Mouse (Mus musculus) spleen, postnatal 36 days (tissue): Measurements from ENCODE around the gene Timm22.
A peak's percentile ranks its signal among the peaks of the same experiment; 100 is the strongest.

Experiments
- DNase-seq, 2 experiments: peaks; one replicate each; pipeline ENCODE4 v3.0.0; 2022; ENCODE audit warnings: low spot score in 2 of 2, mixed read lengths in 1 of 2

The Timm22 gene

GRCm38 (mm10) chr11:76406702-76407583 is at the start of gene Timm22:
Gene Timm22 (plus strand): TSS chr11:76406952.
- DNase-seq: peak; percentile 96

DNA sequence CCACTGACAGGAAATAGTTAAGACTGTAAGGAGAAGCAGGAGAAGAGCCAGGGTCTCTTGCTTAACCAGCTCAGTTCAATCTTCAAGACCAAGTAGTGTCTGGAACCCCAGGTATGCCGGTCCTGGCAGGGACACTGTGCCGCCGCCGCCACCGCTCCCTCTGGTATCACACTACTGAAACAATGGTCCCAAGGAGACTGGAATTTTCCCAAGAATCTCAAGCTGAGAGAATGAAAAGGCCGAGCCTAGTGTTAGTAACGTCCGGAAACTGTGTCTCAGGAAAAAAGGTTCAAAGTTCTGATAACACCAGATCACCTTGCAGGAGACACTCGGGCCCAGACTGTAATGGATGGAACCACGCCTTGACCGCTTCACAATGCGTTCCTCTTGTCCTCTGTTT is 49.3 kb upstream of the Timm22 start:
- DNase-seq: no peak

DNA sequence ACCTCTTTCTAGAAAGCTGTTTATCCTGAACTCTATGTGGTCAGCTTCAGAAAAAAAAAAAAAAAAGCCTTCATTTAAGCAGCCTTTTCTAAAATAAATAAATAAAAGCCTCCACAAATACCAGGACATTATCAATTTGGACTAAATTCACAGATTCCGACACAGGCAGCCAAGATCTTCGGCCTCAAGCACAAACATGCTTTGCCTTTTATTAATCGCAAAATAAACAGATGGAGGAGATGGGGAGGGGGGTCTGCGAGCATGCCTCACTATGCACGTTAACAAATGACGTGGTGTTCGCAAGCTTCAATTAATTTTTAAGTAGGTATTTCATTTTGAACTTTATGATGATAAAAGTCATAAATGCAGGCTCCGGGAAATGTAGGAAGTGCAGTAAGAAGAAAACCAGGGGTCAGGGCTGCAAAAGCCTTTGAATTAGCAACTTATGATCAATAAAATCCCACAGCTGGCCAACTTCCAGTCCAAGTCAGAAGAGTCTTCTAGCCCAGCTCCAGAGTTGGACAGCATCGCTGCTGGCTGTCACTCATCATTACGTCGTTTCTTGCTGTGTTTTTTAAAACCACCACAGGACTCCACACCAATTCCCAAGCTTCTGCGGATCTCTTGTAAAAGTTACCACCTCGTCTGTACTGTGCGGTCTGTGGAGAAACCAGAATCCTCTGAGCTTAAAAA is 48.0 kb upstream of the Timm22 start:
- no peak for DNase-seq

- no peak for DNase-seq
These were observed 46.5 kb upstream of the Timm22 start for GRCm38 (mm10) chr11:76360255-76360654.

GRCm38 (mm10) chr11:76361422-76361821 is 45.3 kb upstream of the Timm22 start:
- no peak for DNase-seq

GRCm38 (mm10) chr11:76363178-76363577 is 43.6 kb upstream of the Timm22 start:
- no peak for DNase-seq

DNA sequence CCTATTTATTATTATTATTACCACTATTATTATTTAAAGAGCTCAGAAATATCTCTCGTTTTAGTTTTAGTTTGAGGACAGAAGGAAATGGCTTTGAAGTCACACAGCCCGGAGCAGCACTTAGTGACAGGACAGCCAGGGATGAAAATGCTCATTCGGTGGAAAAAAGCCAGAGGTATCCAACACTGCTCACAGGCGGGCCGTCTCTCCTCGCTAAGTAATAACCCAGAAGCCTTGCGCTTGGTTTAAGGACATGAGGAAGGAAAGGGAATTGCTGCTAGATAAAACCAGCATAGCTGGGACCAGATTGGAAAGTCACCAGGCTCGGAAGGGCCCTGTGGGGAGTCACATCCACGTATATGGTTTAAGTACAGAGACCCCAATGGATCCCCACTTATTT is 43.1 kb upstream of the Timm22 start:
- no peak for DNase-seq

- no peak for DNase-seq
These were observed 42.7 kb upstream of the Timm22 start for GRCm38 (mm10) chr11:76364038-76364437.

DNA sequence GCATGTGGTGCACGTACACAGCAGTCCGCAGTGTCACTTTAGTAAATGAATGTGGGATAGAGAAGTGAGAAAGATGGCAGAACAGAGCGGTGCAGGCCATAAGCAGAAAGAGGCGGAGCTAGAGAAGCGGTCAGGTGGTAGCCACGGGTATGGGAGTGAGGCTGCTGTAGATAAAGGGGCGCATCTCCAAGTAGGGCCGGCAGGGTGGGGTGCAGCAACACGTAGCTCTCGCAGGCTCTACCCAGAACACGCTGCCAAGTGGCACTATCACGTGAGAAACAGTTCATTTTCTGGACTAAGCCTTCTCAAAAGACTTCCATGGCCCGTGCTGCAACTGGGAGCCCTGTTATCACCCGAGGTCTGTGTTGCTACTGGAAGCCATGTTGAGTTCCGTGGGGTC is 40.0 kb upstream of the Timm22 start:
- DNase-seq: no peak

DNA sequence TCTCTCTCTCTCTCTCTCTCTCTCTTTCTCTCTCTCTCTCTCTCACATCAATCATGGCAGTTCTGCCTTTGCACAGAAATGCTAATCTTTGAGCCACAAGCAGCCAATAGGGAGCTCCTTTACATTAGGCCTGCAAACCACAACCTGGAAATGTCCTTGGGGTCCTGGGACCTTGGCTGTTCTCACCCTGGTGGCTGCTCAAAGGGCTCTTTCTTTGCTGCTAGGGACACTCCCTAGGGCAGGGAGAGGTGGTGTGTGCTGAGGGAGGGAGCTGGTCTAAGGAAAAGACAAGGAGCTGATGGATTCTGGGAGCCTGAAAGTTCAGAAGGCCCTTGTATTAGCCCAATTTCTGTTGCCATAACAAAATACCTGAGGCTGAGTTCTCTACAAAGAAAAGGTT is 36.3 kb upstream of the Timm22 start:
- DNase-seq: no peak

GRCm38 (mm10) chr11:76372120-76372519 is 34.6 kb upstream of the Timm22 start:
- no peak for DNase-seq

DNA sequence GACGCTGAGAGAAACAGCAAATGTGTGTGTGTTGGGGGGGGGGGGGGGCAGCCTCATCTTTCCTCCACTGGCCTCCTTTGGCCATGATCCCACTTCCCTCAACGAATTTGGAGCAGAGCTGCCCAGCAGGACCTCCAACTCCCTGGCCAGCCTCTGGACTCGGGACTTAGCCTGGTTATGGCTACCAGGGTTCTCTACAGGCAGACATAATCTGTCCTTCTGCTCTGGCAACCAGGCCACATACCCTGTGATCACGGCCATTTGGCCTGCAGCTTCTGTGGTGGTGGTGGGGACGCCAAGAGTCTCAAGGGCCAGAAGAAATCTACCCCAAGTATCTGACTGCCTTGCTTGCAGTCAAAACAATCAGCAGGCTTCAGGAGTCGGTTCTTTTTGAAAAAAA is 34.2 kb upstream of the Timm22 start:
- DNase-seq: no peak

DNA sequence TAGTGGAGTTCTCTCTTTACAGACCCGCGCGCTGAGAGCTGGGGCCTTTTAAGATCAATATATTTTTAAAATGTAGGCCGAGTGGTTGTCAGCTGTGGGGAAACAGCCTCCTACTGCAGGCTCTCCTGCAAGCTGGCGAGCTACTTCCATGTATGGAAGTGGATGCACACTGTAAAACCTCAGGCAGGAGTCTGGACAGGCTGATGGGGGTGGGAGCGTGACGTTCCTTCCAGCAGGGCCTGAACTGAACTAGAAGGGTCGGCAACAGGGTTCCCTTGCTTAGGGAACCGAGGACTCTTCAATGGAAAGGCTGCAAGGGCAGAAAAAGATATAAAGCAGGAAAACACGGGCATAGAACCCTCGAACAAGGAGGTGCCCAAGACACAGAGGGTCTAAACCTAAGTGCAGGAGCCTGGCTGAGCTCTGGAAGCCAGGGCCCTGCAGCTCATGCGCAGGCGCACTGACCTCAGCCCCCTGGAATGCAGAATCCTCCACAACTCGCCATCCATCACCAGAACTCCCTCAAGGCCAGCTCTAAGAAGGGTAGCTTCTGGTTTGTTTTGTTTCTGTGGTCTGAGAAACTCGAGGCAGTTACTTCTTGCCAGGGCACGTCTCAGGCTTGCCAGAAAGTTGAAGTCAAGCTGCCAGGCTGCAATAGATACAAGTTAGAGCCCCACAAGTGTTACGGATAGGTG is 32.1 kb upstream of the Timm22 start:
- no peak for DNase-seq

DNA sequence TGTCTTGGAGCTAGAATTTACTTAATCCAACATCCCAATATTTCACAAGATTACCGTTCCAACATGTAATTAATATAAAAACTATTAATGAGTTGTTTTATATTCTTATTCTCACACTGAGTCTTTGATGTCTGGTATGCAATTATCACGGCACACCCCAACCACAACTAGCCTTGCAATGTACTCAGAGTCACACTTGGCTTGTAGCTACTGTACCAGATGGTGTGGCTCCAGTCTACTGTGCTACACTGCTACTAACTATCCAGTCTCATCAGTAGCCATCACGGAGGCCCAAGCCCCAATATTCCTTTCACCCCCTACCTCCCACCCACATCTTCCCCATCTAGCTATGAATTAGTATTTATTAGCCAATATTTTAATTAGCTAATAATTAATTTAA is 30.3 kb upstream of the Timm22 start:
- no peak for DNase-seq

DNA sequence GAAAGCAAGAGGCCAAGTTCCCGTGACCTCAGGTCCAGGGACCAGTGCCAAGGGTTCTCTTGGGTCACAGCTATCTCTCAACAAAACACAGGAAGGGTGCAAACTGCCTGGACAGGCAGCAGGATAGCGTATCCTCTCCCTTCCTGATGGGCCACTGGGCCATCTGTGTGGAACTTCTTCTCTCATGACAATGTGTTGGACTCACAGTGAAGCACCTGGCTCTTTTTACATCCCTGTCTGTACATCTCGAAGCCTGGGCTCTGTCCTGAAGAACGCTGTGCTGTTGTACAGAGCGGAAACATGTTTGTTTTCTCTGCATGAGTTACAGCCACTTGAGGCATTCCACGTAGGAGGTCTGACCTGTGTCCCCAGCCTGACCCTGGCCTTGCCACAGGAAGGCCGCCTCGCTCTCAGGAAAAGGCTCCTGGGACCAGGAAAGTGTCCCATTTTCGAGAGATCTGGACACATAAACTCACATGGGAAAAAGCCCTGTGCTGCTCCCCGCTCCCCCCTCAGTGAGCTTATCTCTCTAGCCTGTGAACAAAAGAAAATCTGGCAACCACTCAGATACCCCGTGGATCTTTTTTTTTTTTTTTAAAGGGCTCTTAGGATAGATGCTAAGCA is 26.7 kb upstream of the Timm22 start:
- DNase-seq: no peak

DNA sequence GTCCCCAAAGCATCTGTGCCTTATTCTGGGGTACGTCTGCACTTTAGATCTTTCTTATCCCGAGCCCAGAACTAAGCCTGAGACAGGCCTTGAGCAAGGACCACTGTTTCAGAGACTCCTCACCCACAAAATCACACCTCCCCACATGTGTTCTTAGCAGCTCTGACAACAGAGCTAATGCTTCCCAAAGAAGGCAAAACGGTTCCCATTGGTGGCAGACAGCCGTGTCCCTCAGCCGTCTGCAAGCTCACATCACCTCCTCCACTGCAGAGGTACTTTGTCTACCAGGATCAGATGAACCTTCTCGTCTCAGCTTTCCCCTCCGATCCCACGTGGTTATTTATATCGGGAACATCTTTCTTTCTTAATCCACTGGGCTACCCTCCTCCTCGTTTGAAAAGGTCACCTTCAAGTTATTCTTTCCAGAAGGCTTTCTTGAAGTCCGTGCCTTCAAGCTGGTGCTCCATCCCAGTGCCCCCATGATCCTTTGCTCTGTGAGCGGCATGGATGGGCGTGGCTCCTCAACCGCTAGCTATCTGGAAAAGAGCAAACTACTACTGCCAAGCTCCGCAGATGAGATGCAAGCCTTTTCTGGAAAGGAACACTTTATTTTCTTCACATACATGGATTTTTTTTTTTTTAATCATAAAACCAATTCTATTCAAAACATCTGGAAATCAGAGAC is 25.4 kb upstream of the Timm22 start:
- no peak for DNase-seq

- no peak for DNase-seq
These were observed 23.9 kb upstream of the Timm22 start for GRCm38 (mm10) chr11:76382711-76383324.

- no peak for DNase-seq
These were observed 22.4 kb upstream of the Timm22 start for GRCm38 (mm10) chr11:76384307-76384706.

DNA sequence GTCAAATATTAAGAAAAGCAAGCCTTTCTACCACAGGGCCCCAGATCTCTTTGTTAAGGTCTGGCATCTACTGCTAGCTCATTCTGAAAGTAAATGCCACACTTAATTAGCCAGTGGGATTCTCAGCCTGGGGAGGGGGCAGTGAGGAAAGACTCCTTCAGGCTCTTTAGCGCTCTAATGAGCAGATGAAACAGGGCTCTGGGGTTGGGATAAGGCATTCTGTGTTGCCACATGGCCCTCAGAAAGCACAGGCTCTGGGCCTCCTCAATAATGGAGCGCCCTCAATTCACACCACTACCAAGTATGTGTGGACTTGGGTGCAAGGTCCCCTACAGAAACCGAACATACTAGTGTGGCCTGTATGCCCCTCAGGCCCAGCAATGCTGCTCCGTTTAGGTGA is 21.7 kb upstream of the Timm22 start:
- DNase-seq: no peak

GRCm38 (mm10) chr11:76385746-76386145 is 21.0 kb upstream of the Timm22 start:
- no peak for DNase-seq

- DNase-seq: no peak
These were observed 19.7 kb upstream of the Timm22 start for GRCm38 (mm10) chr11:76387097-76387496.
